Mouse (Mus musculus) right cerebral cortex, postnatal 4 days (tissue): ENCODE data around the gene Insrr.
A peak's percentile ranks its signal among the peaks of the same experiment; 100 is the strongest.
"Not testable (repeated sequence)": the region's sequence is repeated elsewhere in the genome, so short reads cannot be mapped to it uniquely, and the experiment has no call there.

ENCODE experiments used
- DNase-seq: peaks from one replicate; pipeline ENCODE4 v3.0.0-alpha.2; 2022

The Insrr gene

GRCm38 (mm10) chr3:87838622-87839021 lies 41.9 kb downstream of the Insrr start:
- peak; percentile 81 for DNase-seq

DNA sequence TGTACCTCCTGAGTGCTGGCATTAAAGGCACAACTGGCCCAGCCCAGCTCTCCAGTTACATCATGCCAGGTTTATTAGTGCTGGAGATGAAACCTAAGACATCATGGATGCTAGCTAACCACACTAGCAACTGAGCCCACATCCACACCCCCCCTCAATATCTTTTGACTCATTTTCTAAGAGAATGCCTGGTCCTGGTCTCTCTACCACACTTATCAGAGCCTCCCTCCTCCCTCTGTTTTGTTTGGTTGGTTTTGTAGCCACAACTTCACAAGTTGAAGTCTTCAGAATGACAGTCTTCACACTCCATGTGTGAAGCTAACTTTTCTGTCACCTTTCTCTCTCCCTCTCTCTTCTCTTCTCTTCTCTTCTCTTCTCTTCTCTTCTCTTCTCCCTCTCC lies 44.1 kb downstream of the Insrr start:
- DNase-seq: no peak

DNA sequence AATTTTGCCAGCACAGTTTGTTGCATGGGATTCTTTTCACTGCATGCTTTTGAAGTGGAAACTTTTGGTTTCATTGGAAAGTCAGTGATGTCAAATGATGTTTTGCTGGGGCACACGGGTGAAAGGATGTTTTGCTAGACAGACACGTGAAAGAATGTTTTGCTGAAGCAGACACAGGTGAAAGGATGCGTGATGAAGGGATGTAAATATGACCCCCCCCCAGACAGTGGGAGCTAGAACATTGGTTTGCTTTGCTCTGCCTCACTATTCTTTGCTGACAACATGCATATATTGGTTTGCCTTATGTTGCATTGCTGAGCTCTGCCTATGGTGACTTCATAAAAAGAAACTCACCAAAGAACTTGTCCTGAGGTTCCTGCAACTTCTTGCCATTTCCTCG lies 48.2 kb downstream of the Insrr start:
- DNase-seq: no peak

DNA sequence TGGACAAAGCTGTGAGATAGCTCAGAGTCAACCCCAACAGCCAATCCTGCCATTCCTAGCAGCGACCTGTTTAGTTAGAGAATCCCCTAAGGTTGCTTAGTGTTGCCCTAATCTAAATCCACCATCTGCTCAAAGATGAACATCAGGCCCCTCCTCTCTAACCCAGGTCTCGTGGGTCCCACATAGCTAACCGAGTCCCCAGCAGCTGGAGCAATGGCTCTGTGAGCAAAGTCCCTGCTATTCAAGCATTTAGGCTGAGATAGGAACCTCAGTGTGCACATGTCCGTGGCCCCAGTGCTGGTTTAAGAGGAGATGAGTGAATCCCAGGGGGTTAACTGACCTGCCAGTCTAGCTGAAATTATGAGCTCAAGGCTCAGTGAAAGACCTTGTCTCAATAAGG lies 49.4 kb downstream of the Insrr start:
- DNase-seq: no peak

- no peak for DNase-seq
Measured at GRCm38 (mm10) chr3:87846650-87847110, 49.9 kb downstream of the Insrr start, which contains the start of gene Sh2d2a. TSS of gene Sh2d2a (plus strand) at chr3:87846755.

DNA sequence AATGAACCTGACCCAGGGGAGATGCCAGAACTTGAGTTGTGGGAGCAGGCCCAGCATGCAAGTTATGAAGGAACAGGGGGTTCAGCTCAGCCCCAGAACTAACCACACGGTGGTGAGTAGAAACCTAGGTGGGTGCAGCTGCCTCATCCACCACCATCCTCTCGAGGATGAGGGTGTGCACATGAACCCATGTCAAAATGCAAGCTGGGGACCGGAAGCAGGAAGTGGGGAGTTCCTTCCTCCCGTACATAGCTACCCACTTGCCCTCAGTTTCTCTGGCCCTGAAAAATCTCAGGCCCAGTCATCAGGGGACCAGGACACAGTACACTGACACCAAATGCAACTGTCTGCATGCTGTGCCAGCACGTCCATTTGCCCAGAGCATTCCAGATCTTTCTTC lies 50.9 kb downstream of the Insrr start:
- DNase-seq: no peak

- no peak for DNase-seq
Measured at GRCm38 (mm10) chr3:87849117-87849516, 52.4 kb downstream of the Insrr start.

GRCm38 (mm10) chr3:87854795-87855568 lies 58.2 kb downstream of the Insrr start:
- peak; percentile 18 for DNase-seq

GRCm38 (mm10) chr3:87855936-87856335 lies 59.2 kb downstream of the Insrr start:
- DNase-seq: no peak

DNA sequence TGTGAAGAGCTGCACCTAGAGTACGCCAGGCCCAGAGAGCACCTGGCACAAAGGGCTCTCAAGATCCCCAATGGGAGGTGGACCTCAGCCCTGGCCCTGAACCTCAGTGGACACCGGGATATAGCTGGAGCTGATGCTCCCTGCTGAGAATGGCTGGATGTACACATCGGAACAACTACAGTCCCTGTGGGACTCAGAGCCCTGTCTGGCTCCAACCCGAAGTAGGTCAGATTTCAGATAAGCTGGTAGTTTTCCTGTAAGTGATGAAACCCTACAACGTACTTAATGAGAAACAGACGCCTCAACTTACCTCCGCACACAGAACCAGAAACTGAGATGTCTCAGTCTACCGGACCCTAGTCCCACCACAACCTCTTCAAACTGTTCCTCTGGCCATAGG lies 60.9 kb downstream of the Insrr start:
- DNase-seq: no peak

DNA sequence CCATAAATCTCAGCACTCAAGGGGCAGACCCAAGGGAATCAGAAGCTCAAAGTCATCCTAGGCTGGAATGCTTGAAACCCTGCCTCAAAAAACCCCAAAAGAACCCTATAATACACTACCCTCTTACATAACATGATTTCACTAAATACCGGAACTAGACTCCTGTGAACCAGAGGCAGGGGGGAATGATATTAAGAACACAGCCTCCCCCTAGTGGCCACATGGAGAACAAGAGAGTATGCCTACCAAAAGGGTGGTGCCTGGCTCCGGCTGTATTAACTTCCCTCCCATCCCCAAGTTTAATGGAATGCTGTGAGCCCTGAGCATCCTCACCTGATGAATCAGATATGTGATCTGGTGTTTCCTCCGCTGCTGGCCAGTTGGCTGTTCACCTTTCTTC lies 63.1 kb downstream of the Insrr start:
- DNase-seq: peak; percentile 59

DNA sequence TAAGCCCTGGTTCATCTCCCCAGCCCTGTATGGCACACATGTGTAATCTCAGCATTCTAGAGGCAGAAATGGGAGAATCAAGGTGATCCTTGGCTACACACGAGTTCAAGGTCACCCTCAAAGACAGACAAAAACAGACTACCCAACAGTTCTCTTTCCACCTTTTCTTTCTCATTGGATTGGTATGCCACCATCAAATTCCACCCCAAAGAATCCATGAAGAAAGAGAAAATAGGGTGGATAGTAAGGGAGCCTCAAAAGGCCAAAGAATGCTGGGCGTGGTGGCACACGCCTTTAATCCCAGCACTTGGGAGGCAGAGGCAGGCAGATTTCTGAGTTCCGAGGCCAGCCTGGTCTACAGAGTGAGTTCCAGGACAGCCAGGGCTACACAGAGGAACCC lies 67.4 kb downstream of the Insrr start:
- not testable (repeated sequence) for DNase-seq
